Mouse (Mus musculus) thymus, postnatal 10 days (tissue): ENCODE measurements at regions not wholly inside any gene's neighbourhood (a gene's known extent, or its start where the extent isn't known, plus 50 kb on each side); places are given as distances from the start of the nearest gene placed in this dataset.

Experiments
- DNase-seq, 2 experiments: peaks; one replicate each; pipeline ENCODE4 v3.0.0; 2021; ENCODE audit warnings: low spot score in 2 of 2

DNA sequence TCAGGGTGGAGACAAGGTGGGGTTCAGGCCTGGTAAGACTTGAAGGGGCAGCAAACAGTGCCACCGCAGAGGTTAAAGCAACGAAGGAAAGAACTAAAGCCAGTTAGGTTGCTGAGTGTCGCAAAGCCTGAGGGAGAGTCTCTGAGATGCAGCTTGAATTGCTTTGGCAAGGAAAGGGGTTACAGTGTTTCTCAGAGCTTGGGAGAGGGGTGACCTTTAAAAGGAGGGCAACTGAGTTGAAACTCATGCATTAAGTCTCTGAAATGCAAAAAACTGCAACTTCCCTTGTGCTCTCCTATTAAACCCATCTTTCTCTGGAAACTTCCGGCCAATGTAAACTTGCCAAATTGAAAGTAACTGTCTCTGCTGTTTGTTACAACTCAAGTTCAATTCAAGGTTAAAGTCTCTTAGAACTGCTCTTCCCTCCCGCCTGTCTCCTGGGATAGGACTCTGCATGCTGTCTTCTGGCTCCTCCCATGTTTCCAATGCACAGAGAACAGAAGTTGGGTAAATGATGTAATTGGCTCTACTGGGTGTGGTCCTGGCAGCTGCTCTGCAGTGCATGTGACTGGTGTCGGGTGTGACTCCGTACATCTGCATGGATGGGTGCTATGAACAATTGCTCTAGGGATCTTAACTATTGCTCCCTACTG, 181.4 kb upstream of the Gas1 start:
- DNase-seq, result no peak

DNA sequence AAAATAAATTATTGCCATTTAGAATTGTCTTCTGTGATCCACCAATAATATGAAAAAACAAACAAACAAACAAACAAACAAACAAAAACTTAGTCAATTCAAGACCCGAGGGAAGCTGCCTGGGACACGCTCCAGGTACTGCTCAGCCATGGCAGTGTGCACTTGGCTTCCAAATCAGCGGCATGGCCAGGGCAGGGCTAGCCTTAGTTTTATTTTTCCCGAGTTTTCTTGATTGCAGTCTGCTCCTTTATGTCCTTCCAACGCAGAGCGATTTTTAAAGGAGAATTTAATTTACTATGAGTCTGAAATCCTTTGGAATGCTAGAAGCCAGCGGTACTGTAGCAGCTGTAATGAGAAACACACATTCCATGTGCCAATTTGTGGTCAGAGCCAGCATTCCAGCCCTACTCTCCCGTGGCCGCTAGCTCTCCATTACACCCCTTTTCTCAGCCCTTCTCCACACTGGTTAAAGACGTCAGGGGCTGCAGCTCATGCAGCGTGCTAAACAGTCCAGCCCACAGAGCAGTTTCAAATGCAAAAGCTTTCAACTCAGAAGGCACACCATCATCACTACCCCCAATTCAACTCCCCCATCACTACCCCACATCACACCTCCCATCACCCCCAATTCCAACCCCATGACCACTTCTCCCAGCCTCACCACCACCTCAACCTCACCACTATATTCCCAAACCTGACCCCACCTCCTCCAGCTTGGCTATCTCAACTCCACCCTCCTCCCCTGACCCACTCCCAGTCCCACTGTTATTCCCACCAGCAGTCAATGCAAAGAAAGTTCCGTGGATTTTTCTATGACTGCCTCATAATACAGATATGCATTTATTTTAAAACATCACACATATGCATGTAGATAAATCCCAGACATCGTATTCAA, 187.9 kb upstream of the Gas1 start:
- DNase-seq, result no peak

DNA sequence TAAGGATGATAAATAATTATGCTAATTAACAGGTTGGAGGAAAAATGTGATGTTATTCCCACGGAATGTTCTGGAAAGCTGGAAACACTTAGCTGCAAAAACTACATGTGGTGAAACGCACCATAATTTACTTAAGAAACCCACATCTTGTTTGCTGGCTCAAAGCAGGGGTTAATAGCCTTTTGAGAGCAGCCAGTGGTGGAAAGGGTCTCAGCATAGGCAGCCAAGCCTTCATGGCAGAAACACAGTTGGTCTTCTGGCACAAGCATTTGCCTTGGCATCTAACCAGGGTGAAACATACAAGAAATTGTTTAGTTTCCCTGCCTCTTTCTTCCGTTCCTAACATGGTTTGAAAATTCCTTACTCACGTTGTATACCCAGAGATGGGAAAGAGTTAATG, 192.1 kb upstream of the Gas1 start:
- DNase-seq, result no peak

DNA sequence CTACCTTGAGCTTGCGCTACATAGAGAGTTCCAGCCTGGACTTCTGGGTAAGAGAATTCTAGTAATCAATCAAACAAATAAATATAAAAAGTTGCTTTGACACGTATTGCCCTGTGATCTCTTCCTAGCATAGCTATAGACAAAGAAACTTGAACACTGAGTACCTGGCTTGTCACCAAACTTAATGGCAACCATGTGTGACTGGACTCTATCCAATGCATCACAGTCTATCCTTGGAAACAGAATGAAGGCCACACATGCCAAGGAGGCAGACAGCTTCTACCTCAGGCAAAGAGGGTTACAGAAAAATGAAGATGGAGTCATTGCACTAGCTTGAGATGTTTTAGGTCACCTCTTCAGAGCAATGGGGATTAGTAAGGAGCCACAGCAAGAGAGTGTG, 194.5 kb upstream of the Gas1 start:
- no peak for DNase-seq

DNA sequence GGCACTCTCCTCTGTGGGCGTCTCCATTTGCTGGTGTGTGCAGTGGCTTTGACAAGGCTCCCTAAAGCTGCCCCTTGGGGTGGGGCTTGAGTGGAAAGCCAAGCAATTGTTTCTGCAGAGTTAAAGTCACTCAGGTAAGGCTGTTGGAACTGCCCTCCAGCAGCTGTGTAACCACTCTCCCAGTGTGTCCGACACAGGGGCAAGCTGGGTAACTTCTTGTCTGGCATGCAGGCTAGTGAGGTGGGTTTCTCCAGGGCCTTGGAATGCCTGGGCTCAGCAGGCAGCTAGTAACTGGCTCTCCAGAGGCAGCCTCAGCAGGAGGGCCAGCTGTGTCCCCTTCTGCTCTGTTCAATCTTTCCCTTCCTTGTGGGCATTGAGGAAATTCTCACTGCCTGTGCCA, 199.5 kb upstream of the Gas1 start:
- no peak for DNase-seq

DNA sequence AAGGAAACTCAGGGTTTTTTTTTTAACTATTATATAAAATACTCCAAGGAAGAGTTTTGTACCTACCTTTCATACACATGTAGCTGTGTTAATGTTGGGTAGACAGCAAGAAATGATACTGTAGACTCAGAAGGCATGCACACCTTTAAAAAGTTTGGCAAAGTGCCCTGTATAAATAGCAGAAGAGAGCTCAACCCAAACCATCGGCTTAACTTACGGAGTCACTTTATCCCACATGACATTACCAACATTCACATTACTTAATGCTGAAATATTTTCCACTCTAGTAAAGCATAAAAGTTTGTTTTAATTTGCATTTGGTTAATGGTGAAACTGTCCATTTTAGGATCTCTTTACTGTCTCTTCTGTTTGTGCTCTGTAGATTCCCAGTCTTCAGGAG, 205.7 kb upstream of the Gas1 start:
- no peak for DNase-seq

DNA sequence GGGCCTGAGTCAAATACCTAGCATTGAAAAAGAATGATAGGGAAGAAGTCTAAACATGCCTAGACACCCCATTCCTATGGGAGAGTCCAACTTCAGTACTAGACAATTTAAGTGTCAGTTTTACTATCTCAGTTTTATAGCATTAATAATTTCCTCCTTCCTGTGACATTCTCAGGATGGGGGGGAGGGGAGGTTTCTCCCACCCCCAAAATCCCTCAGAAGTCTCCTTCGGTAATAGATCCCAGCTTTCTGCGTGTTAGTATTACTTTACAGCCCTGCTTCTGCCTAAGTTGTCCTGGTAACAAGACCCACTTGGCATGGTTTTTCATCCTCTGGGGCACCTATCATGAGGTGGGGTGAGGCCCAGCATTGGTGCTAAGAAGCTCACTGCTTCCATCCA, 202.9 kb upstream of the Dapk1 start:
- DNase-seq, result no peak

DNA sequence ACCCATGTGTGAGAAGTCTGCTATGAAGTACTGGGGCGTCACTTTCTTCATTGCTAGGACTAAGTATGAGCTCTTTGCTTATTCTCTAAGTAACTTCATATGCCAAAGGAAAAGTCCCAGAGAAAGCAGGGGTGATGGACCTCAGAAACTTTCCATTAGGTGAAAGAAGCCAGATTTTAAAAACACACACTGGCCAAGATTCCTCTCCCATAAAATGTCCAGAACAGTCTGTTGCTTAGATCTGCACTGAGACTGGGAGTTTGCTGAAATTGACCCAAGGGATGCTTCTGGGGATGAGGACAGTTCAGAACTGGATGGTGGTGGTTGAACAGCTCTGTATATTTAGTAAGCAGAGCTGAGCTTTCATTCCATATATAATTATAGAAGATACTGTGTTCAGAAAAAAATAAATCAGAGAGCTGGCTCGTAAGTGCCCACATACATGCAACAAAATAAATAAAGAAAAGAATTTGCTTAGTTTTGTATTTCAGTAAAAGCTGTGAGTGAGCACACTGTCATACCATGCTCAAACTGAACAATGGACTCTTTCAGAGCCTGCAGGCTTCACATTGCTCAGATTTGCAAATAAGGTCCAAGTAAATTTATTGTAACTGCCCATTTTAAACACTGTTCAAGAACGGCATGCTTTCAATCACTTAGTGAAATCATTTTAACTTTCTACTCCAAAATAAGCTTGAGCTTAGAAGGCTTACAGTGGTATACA, 200.8 kb upstream of the Dapk1 start:
- no peak for DNase-seq

DNA sequence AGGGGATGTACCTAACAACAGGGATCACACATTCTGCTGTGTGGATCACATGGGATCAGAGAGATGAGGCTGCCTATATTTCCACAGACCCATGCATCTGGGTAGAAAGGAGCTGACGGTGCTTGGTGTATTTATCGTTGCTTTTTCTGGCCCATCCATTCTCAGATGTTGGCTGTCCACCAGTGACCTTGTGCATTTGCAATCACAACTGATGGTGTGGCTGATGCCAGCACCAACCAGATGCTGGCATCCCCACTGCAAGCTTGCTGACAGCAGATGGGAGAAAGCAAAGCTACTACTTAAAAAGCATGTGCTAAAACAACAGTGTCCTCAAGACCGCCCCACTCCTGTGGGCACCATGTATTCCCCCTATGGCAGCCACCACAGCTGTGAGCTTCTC, 198.3 kb upstream of the Dapk1 start:
- DNase-seq, result no peak

DNA sequence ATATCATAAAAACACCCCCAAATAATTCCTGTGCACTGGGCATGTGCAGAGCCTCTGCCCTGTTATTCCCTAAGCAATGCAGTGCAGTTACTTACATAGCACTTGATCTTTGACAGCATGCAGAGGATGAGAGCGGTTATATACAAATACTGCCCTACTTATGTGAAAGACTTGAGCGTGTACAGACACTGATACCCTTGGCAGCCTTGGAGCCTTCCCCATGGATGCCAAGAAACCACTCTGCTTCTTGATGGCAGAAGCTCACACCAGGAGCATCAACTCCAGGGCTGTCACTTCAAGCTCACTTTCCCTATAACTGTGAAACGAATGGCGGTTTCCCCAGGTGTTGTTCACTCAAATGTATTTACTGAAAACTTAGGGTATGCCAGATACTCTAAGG, 194.4 kb upstream of the Dapk1 start:
- no peak for DNase-seq

DNA sequence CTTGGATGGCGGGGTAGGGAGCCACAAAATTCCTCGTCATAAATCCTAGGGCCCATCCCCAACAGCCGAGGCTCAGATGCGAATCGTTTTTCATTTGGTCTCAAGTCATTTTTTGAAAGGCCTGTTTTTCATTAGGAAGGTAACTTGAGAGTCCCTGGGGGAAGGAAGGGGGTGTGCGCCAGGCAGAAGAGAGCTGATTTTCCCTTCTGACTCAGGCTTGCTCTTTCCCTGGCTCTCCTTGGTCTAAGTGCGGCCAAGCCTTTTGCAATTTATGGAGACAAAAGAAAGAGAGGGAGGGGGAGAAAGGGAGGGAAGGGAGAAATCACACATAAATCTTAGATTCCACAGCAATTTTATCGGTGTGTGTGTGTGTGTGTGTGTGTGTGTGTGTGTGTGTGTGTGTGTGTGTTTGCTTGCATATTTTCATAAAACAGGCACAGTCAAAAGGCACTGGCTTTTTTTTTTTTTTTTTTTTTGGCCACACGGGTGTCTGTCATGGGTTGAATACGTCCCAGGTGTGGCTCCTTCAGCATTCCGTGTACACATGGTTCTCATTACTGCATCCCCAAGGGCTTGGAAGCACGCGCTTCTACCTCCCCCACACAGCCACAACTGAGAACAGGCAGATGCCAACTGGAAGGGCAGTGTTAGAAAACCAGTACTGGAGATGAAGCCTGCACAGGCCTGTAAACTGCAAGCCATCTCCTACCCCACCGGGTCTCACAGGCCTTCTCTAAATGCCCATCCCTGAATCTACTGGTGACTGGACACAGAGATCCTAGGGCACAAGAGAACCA, 191.8 kb upstream of the Dapk1 start:
- DNase-seq, result no peak

DNA sequence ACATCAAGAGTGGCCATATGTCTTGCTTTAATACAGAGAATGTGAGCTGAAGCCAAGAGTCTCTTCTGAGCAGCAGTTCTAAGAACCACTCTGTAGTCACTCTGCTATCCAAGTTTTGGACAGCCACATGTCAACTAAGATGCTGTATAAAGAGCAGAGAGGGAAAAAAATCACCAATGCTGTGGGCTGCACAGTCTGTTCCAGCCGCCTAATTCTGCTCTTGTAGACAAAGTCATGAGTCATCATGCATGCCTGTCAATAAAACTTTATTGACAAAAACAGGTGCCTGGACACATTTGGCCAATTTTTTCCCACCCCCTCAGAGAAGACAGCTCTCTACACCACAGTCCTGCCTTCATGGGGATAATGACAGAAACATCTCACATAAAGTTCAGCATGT, 185.7 kb upstream of the Dapk1 start:
- DNase-seq, result no peak

DNA sequence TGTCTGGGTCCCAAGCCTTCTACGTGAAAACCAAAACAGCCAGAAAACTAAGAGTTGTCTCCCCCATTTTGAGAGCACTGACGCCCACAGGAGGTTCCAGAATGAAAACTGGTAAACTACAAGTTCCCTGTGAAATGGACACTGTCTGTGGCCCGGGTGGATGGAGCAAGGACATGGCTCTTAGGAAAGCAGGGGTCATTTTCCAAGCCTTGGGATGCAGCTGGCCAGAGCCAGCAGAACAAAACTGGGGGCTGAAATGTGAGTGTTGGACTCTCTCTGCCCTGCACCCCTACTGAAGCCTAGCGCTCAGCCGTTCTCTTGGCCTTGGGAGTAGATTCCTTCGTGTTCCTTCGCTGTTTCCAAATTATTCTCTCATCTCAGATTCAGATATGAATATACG, 184.7 kb upstream of the Dapk1 start:
- no peak for DNase-seq

DNA sequence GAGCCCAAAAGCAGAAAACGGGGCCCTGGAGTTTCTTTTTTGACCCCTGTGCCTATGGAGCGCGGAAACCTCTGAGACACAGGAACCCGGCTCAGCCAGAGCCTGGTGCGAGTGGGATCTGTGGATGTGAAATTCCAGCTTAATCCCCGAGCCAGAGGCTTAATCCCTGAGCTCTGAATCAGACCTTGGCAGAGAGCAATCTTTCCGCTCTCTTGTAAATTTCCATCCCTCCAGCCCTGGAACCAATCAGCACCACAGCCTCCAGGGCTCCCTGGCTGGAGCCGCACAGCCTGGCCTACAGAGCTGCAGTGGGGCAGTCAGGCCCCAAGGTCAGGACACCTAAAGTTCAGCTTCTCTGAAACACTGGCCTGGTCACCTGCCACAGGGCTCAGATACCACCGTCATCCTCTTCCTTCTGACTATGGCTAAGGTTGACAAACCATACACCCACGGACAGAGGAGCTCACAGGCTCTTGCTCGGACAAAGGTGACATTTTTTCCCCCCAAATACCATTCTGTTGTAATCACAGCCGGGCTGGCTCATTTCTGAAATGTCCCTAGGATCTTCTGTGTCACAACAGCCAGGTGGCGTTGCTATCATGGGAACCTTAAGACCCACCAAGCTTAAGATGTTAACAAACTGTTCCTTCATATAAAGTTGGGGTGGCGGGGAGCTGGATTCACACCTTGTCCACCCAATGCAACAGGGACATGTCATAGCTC, 184.2 kb upstream of the Dapk1 start:
- DNase-seq, result no peak

DNA sequence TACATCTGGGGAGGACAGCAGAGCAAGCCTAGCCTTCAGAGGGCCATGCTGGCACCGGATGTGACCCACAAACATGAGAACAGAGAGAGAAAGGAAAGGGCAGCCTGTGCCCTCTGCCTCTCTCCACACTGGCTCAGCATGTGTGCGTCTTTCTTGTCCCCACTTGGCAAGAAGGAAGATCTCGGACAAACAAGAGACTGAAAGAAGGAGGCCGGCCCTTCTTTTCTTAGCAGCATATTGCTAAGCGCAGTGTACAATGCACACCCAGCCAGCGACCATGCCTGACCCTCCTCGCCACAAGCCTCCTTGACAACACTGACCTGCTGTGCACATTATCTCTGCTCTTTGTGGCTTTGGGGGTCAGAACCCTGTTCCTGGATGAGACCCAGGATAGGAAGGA, 181.4 kb upstream of the Dapk1 start:
- no peak for DNase-seq

DNA sequence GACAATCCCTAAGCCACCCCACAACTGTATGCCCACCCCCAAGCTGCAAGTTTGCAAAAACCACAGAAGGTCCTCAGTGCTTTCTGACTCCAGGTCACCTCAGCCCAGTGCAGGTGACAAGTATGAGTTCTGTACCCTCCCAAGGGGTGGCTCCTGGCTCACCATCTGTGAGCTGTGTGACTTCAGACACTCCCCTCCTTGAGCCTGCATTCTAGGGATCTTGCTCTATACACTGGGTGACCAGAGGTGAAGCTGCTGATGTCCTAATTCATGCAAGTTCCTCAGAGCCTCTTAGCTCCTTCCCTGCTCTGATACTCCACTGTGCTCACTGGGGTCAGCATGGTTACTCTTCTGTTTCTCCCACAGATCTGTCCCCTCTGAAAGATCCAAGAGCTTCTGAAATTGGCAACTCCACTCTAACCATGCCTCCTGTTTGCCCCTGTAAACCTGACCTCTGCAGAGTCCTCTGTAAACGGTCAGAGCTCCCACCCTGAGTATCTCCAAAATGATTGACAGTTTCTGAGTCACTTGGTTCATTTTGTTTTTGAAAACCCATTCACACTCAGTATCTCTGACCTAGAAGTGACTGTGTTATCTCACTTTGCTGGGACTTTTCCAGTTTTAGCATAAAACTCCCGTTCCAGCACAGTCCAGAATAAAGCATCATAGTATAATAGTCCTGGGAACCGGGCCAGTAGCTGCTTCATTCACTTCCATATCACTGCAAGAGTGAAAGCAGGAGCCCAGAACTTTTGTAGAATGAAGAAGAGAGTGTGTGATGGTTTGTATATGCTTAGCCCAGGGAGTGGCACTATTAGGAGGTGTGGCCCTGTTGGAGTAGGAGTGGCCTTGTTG, 180.7 kb upstream of the Dapk1 start:
- no peak for DNase-seq

DNA sequence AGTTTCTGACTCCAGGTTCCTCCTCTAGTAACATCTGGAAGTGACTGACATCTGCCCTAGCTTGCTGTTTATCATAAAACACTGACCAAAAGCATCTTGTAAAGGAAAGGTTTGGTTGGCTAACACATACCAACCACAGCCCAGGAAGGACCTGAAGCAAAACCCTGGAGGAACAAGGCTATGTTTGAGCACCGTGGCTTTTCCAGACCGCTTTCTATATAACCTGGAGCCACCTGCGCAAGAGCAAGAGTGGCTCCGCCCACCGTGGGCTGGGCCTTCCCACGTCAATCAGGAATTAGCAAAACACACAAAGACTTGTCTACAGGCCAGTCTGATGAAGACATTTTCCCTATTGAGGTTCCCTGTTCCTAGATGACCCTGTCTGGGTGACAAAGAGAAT, 177.5 kb upstream of the Dapk1 start:
- no peak for DNase-seq

DNA sequence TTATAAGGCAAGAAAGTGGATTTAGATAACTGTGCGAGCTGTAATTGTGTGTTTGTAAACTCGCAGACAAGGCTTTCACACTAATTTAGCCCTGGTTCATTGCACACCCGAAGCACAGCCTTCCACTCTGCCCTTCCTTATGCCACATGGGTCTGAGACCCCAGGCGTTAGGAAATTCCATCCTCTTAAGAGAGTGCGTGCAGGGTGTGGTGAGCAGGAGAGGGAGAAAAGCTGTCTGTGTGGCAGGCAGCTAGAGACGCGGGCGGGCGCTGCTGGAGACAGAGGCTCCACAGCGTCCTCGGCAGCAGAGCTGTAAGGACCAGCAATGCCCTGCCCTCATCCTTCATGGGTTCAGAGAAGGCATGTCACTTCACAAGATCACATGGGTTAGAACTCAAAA, 176.6 kb upstream of the Dapk1 start:
- DNase-seq, result no peak

DNA sequence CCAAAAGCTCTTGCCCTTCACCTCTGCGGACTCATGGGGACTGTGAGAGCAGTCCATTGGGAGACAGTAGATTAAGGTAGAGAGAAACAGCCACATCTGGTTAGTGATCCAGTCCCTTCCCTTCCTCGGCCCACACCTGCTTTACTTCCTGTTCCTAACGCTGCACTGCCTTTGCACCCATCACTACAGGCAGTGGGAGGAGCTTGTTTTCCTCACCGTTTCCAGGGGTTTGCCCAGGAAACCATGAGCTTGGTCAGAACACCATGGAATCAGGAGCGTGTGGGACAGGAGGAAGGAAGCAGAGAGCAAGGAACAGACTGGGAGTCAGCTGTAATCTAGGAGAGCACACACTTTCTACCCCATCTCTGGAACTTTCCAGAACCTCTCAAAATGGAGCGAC, 176.2 kb upstream of the Dapk1 start:
- no peak for DNase-seq

DNA sequence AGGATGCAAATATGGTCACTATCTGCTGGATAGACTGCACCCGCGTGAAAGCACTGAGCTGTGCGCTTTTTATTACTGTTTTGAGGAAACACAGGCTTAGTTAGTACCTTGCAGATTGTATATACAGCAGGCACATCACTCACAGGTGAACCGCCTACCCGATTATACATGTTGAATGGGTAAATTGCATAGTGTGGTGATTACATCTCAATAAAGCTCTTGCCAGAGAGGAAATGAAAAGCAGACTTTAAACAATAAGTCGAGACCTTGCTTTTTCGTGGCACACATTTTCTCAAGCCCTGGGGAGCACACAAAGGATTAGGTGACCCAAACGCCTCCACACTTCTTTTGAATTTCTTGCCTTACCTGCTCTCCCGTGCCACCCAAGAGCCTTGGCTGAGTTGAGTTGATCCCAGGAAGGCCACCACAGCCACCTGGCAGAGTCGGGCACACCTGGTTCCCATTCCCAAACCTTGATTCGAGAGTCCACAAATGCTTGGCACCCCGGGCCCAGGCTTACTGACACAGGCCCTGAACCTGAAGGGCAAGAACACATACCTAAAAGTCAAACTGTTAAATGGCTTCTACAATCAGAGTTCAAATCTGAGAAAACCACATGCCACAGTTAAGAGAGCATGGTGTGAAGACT, 175.4 kb upstream of the Dapk1 start:
- DNase-seq, result no peak
